Mouse (Mus musculus) intestine, embryonic 16.5 days (tissue): Measurements from ENCODE around the gene Srgn. TPM values are rescaled to one million over a fixed set of nuclear protein-coding genes. Genes with fewer than 3 reads are reported as not detected.
"Not testable (repeated sequence)": the region's sequence is repeated elsewhere in the genome, so short reads cannot be mapped to it uniquely, and the experiment has no call there.

Source experiments
- ATAC-seq: fragments of 200-750 bp; cut with Nextera tagmentation; 2 replicates; pipeline ENCODE4 v1.8.0; 2017; ENCODE audit warnings: moderate TSS enrichment, moderate library complexity
- H3K27ac ChIP-seq: fragments of 300-500 bp; sonication (generic); 2 replicates; pipeline ENCODE4 v1.5.1; 2014; ENCODE audit warnings: mild to moderate bottlenecking, low read length
- H3K27me3 ChIP-seq: fragments of 300-500 bp; sonication (generic); replicated peaks from 2 replicates; pipeline ENCODE4 v1.6.1; 2014; ENCODE audit warnings: low read length, control low read depth, mixed read lengths; ENCODE audit not compliant: control insufficient read depth, insufficient read depth
- H3K36me3 ChIP-seq: fragments of 300-500 bp; sonication (generic); 2 replicates; pipeline ENCODE4 v1.6.1; 2014; ENCODE audit warnings: low read length, control low read depth; ENCODE audit not compliant: control insufficient read depth, insufficient read depth
- H3K4me1 ChIP-seq: fragments of 300-500 bp; sonication (generic); 2 replicates; pipeline ENCODE4 v1.6.1; 2014; ENCODE audit warnings: low read length, control low read depth, mixed read lengths; ENCODE audit not compliant: control insufficient read depth, insufficient read depth
- H3K4me2 ChIP-seq: fragments of 300-500 bp; sonication (generic); 2 replicates; pipeline ENCODE4 v1.6.1; 2014; ENCODE audit warnings: low read depth, low read length, control low read depth
- H3K4me3 ChIP-seq: fragments of 300-500 bp; sonication (generic); 2 replicates; pipeline ENCODE4 v1.5.1; 2014; ENCODE audit warnings: mild to moderate bottlenecking, low read length
- H3K9ac ChIP-seq: fragments of 300-500 bp; sonication (generic); 2 replicates; pipeline ENCODE4 v1.6.1; 2014; ENCODE audit warnings: low read depth, low read length
- H3K9me3 ChIP-seq: fragments of 300-500 bp; sonication (generic); 2 replicates; pipeline ENCODE4 v1.6.1; 2016; ENCODE audit warnings: low read length, control low read depth; ENCODE audit not compliant: control insufficient read depth
- WGBS: fragments of 180-500 bp; shearing (Covaris S2); extraction: QIAGEN DNeasy Blood & Tissue Kit; methylation state at CpG from one replicate; pipeline ENCODE4 v1.1.7; 2014; 5-methylcytosine and 5-hydroxymethylcytosine counted together
- polyA plus RNA-seq: library from polyadenylated mRNA; unstranded; fragments of >200 nt; fragmentation: Nextera tagmentation; extraction: Ambion mirVana; gene quantifications from 2 replicates; pipeline ENCODE4 v1.2.1, GENCODE M21; 2015

Gene Srgn
- polyA plus RNA-seq, 1 experiment from 2014 or later = 15.5 TPM

- WGBS = 93% methylated on average over 10 of the region's 10 CpGs
- no peak overlapping the region for H3K27ac ChIP-seq
- no peak overlapping the region for H3K4me2 ChIP-seq
- H3K9me3 ChIP-seq = no peaks in the 10 kb centered on the region
- H3K27me3 ChIP-seq = no peaks in the 10 kb centered on the region
- H3K4me3 ChIP-seq = no peak overlapping the region
- ATAC-seq = no peak
- no peaks in the 10 kb centered on the region for H3K4me1 ChIP-seq
- no peak overlapping the region for H3K9ac ChIP-seq
- H3K36me3 ChIP-seq = no peaks in the 10 kb centered on the region
These were observed 52.3 kb downstream of the Srgn start for GRCm38 (mm10) chr10:62474944-62475343.

GRCm38 (mm10) chr10:62471105-62471504 is 56.1 kb downstream of the Srgn start:
- H3K4me2 ChIP-seq = no peak overlapping the region
- no peaks in the 10 kb centered on the region for H3K9me3 ChIP-seq
- H3K4me3 ChIP-seq = no peak overlapping the region
- H3K4me1 ChIP-seq = no peaks in the 10 kb centered on the region
- no peak overlapping the region for H3K27ac ChIP-seq
- no peaks in the 10 kb centered on the region for H3K36me3 ChIP-seq
- no peak for ATAC-seq
- no peaks in the 10 kb centered on the region for H3K27me3 ChIP-seq
- WGBS = 70% methylated on average over 5 of the region's 5 CpGs
- no peak overlapping the region for H3K9ac ChIP-seq

- WGBS = 90% methylated on average over 4 of the region's 4 CpGs
- no peaks in the 10 kb centered on the region for H3K9me3 ChIP-seq
- no peaks in the 10 kb centered on the region for H3K4me1 ChIP-seq
These were observed 57.5 kb downstream of the Srgn start for GRCm38 (mm10) chr10:62469736-62470135.

GRCm38 (mm10) chr10:62461321-62461720 is 65.9 kb downstream of the Srgn start:
- Histone ChIP-seq H3K9me3 (no peaks in the 10 kb centered on the region), H3K4me3 (no peak overlapping the region), H3K36me3 (0 out of 2 replicates have a peak, but pooled peaks cover 5% of the 10 kb centered on the region), H3K4me2 (no peak overlapping the region), H3K4me1 (no peaks in the 10 kb centered on the region), H3K27ac (no peak overlapping the region), H3K9ac (no peak overlapping the region), H3K27me3 (no peaks in the 10 kb centered on the region)
- ATAC-seq = no peak

More at GRCm38 (mm10) chr10:62469736-62470135, 57.5 kb downstream of the Srgn start:
- Histone ChIP-seq H3K4me2 (no peak overlapping the region), H3K9ac (no peak overlapping the region), H3K27ac (no peak overlapping the region), H3K4me3 (no peak overlapping the region), H3K27me3 (no peaks in the 10 kb centered on the region), H3K36me3 (no peaks in the 10 kb centered on the region)
- ATAC-seq = no peak

- H3K9ac ChIP-seq, ATAC-seq, H3K27ac ChIP-seq, H3K4me3 ChIP-seq, H3K27me3 ChIP-seq, H3K36me3 ChIP-seq, H3K4me2 ChIP-seq, H3K9me3 ChIP-seq, H3K4me1 ChIP-seq: not testable (repeated sequence)
- WGBS = 70% methylated on average over 11 of the region's 11 CpGs
These were observed 75.2 kb downstream of the Srgn start for GRCm38 (mm10) chr10:62452001-62452400.

- Histone ChIP-seq H3K9me3 (no peaks in the 10 kb centered on the region), H3K4me3 (peak overlapping the region; percentile 98), H3K9ac (peak overlapping the region; percentile 97), H3K27ac (peak overlapping the region; percentile 88), H3K27me3 (no peaks in the 10 kb centered on the region), H3K4me1 (peaks cover 9% of the 10 kb centered on the region), H3K36me3 (peaks cover 13% of the 10 kb centered on the region), H3K4me2 (peak overlapping the region; percentile 52)
- ATAC-seq = peak; percentile 58
- 32% methylated on average over 18 of the region's 18 CpGs for WGBS
These were observed 77.0 kb downstream of the Srgn start for GRCm38 (mm10) chr10:62450280-62450640.

- H3K27ac ChIP-seq = peak within 1 kb of the TSS; percentile 88
- peak within 1 kb of the TSS; percentile 52 for H3K4me2 ChIP-seq
- H3K4me1 ChIP-seq = peaks cover 9% of the 10 kb centered on the region
- H3K9ac ChIP-seq = peak within 1 kb of the TSS; percentile 97
- no peaks in the 10 kb centered on the region for H3K9me3 ChIP-seq
- ATAC-seq = peak; percentile 90
- H3K36me3 ChIP-seq = peaks cover 14% of the 10 kb centered on the region
- peak within 1 kb of the TSS; percentile 98 for H3K4me3 ChIP-seq
- H3K27me3 ChIP-seq = no peaks in the 10 kb centered on the region
- WGBS = under 1% methylated on average over 73 of the region's 73 CpGs
These were observed 77.6 kb downstream of the Srgn start, which contains the start of the genes 4930507D05Rik and Supv3l1 for GRCm38 (mm10) chr10:62449364-62450279. TSS of gene 4930507D05Rik (plus strand) at chr10:62449489. TSS of gene Supv3l1 (minus strand) at chr10:62449738.

Other genes starting within 250 kb of the Srgn start
- 25.5 and 27.6 TPM in 2 replicates for gene Hk1, start 147.5 kb downstream of the Srgn start, polyA plus RNA-seq
- gene Hkdc1, start 105.0 kb downstream of the Srgn start, polyA plus RNA-seq = 45.8 and 56.1 TPM in 2 replicates
- 0.17 and 0.45 TPM in 2 replicates for gene 4930507D05Rik, start 78.0 kb downstream of the Srgn start, polyA plus RNA-seq
- gene Supv3l1, start 77.7 kb downstream of the Srgn start, polyA plus RNA-seq = 29.3 and 33.2 TPM in 2 replicates
- 135 and 143 TPM in 2 replicates for gene Vps26a, start 40.6 kb downstream of the Srgn start, polyA plus RNA-seq
- gene Kif1bp, start 51.0 kb upstream of the Srgn start, polyA plus RNA-seq = 23.0 and 27.3 TPM in 2 replicates
- gene Ddx21, start 74.8 kb upstream of the Srgn start, polyA plus RNA-seq = 15.5 and 17.0 TPM in 2 replicates
- gene Ddx50, start 123.8 kb upstream of the Srgn start, polyA plus RNA-seq = 94.5 and 96.3 TPM in 2 replicates
- 1.6 and 1.7 TPM in 2 replicates for gene Stox1, start 198.7 kb upstream of the Srgn start, polyA plus RNA-seq